Mouse (Mus musculus) 416B (cell line): ENCODE data around the gene Sphk2.
A peak's percentile ranks its signal among the peaks of the same experiment; 100 is the strongest.

ENCODE experiments used
- DNase-seq: peaks from one replicate; pipeline ENCODE4 v3.0.0; 2011; ENCODE audit warnings: low read depth

The Sphk2 gene

GRCm38 (mm10) chr7:45710477-45711191 is 7.2 kb downstream of the Sphk2 start:
- DNase-seq = no peak

- DNase-seq = no peak
These were observed 8.0 kb downstream of the Sphk2 start for GRCm38 (mm10) chr7:45709677-45710355.

- DNase-seq = no peak
These were observed 8.8 kb downstream of the Sphk2 start for GRCm38 (mm10) chr7:45709036-45709435.

GRCm38 (mm10) chr7:45708221-45708761 is 9.5 kb downstream of the Sphk2 start:
- DNase-seq = peak; percentile 38

- DNase-seq = peak; percentile 98
These were observed 10.3 kb downstream of the Sphk2 start for GRCm38 (mm10) chr7:45707375-45707967.

- peak; percentile 93 for DNase-seq
These were observed 11.0 kb downstream of the Sphk2 start for GRCm38 (mm10) chr7:45706721-45707241.

- peak; percentile 79 for DNase-seq
These were observed 11.9 kb downstream of the Sphk2 start for GRCm38 (mm10) chr7:45705873-45706281.

GRCm38 (mm10) chr7:45705443-45705864 is 12.3 kb downstream of the Sphk2 start:
- DNase-seq = no peak

- peak; percentile 100 for DNase-seq
These were observed 12.9 kb downstream of the Sphk2 start, which contains the start of gene Dbp for GRCm38 (mm10) chr7:45704730-45705442. Gene Dbp (plus strand): TSS chr7:45705088.

GRCm38 (mm10) chr7:45704046-45704559 is 13.7 kb downstream of the Sphk2 start:
- DNase-seq = peak; percentile 97

- no peak for DNase-seq
These were observed 14.2 kb downstream of the Sphk2 start for GRCm38 (mm10) chr7:45703521-45704033.

GRCm38 (mm10) chr7:45702809-45703520 is 14.8 kb downstream of the Sphk2 start:
- DNase-seq = no peak

GRCm38 (mm10) chr7:45702316-45702715 is 15.5 kb downstream of the Sphk2 start:
- no peak for DNase-seq

GRCm38 (mm10) chr7:45701607-45702006 is 16.2 kb downstream of the Sphk2 start:
- DNase-seq = no peak

- DNase-seq = no peak
These were observed 16.7 kb downstream of the Sphk2 start for GRCm38 (mm10) chr7:45701072-45701471.

GRCm38 (mm10) chr7:45700301-45701015 is 17.3 kb downstream of the Sphk2 start:
- DNase-seq = peak; percentile 67

- no peak for DNase-seq
These were observed 18.2 kb downstream of the Sphk2 start, which contains the start of gene Car11 for GRCm38 (mm10) chr7:45699523-45700141. Gene Car11 (plus strand): TSS chr7:45699843.

- no peak for DNase-seq
These were observed 19.9 kb downstream of the Sphk2 start for GRCm38 (mm10) chr7:45697894-45698293.

- DNase-seq = no peak
These were observed 22.7 kb downstream of the Sphk2 start for GRCm38 (mm10) chr7:45695098-45695497.
